Mouse (Mus musculus) forebrain, postnatal 0 days (tissue): ENCODE measurements around the gene Plce1. TPM values are rescaled to one million over a fixed set of nuclear protein-coding genes. Genes with fewer than 3 reads are reported as not detected.

Experiments
- ATAC-seq: fragments of 200-750 bp; cut with Nextera tagmentation; 2 replicates; pipeline ENCODE4 v1.8.0; 2017; ENCODE audit warnings: mild to moderate bottlenecking, moderate library complexity
- DNase-seq: peaks from one replicate; pipeline ENCODE4 v3.0.0-alpha.2; 2015
- H3K27ac ChIP-seq: fragments of 300-500 bp; sonication (generic); 2 replicates; pipeline ENCODE4 v1.5.1; 2014; ENCODE audit warnings: low read depth, mild to moderate bottlenecking, antibody characterized with exemption, low read length, moderate library complexity, mixed read lengths
- H3K27me3 ChIP-seq: fragments of 300-500 bp; sonication (generic); 2 replicates; pipeline ENCODE4 v1.6.1; 2014; ENCODE audit warnings: mild to moderate bottlenecking, low read length, mixed read lengths; ENCODE audit not compliant: insufficient read depth
- H3K36me3 ChIP-seq: fragments of 300-500 bp; sonication (generic); 2 replicates; pipeline ENCODE4 v1.6.1; 2014; ENCODE audit warnings: mild to moderate bottlenecking, moderate library complexity; ENCODE audit not compliant: insufficient read depth
- H3K4me1 ChIP-seq: fragments of 300-500 bp; sonication (generic); 2 replicates; pipeline ENCODE4 v1.6.1; 2014; ENCODE audit warnings: antibody characterized with exemption; ENCODE audit not compliant: insufficient read depth
- H3K4me2 ChIP-seq: fragments of 300-500 bp; sonication (generic); 2 replicates; pipeline ENCODE4 v1.6.1; 2014; ENCODE audit warnings: low read depth, mild to moderate bottlenecking, moderate library complexity
- H3K4me3 ChIP-seq: fragments of 300-500 bp; sonication (generic); 2 replicates; pipeline ENCODE4 v1.5.1; 2014; ENCODE audit warnings: low read depth, low read length, mixed read lengths
- H3K9ac ChIP-seq: fragments of 300-500 bp; sonication (generic); 2 replicates; pipeline ENCODE4 v1.6.1; 2014; ENCODE audit warnings: mild to moderate bottlenecking
- H3K9me3 ChIP-seq: fragments of 300-500 bp; sonication (generic); 2 replicates; pipeline ENCODE4 v1.6.1; 2016; ENCODE audit warnings: low read length
- CTCF ChIP-seq: sonication (generic); IDR thresholded peaks from 2 replicates; pipeline ENCODE4 v1.5.1; 2016; ENCODE audit warnings: antibody characterized with exemption, control low read depth, low read depth
- WGBS: fragments of 180-500 bp; shearing (Covaris S2); extraction: QIAGEN DNeasy Blood & Tissue Kit; methylation state at CpG from one replicate; pipeline ENCODE4 v1.1.7; 2014; 5-methylcytosine and 5-hydroxymethylcytosine counted together
- polyA plus RNA-seq: library from polyadenylated mRNA; unstranded; fragments of >200 nt; fragmentation: Nextera tagmentation; extraction: Ambion mirVana; gene quantifications from 2 replicates; pipeline ENCODE4 v1.2.1, GENCODE M21; 2015
- total RNA-seq: library from RNA; depleted of rRNA; stranded (reverse); fragments of >200 nt; gene quantifications from 2 replicates; pipeline ENCODE4 v1.2.3, GENCODE M21; 2014

The Plce1 gene
- total and polyA plus RNA-seq, 2 experiments from 2014 or later, result 2.8 to 11.1 TPM

GRCm38 (mm10) chr19:38498233-38498632, 17.3 kb downstream of the Plce1 start:
- ATAC-seq, result no peak
- Histone ChIP-seq H3K4me3 (no peak overlapping the region), H3K27ac (no peak overlapping the region), H3K4me2 (no peak overlapping the region), H3K4me1 (no peaks in the 10 kb centered on the region), H3K9me3 (no peaks in the 10 kb centered on the region), H3K36me3 (no peaks in the 10 kb centered on the region), H3K27me3 (no peaks in the 10 kb centered on the region), H3K9ac (no peak overlapping the region)
- 84% methylated on average over 5 of the region's 5 CpGs for WGBS
- TF ChIP-seq CTCF, result no peak
- DNase-seq, result no peak

- Histone ChIP-seq H3K4me2 (no peak overlapping the region), H3K4me3 (no peak overlapping the region), H3K9me3 (no peaks in the 10 kb centered on the region), H3K9ac (no peak overlapping the region), H3K27me3 (no peaks in the 10 kb centered on the region), H3K4me1 (no peaks in the 10 kb centered on the region), H3K27ac (no peak overlapping the region), H3K36me3 (no peaks in the 10 kb centered on the region)
- no peak for TF ChIP-seq CTCF
- ATAC-seq, result no peak
- DNase-seq, result no peak
- 70% methylated on average over 3 of the region's 3 CpGs for WGBS
Observed at GRCm38 (mm10) chr19:38504597-38504996, 23.7 kb downstream of the Plce1 start.

GRCm38 (mm10) chr19:38506131-38506530, 25.2 kb downstream of the Plce1 start:
- Histone ChIP-seq H3K9ac (no peak overlapping the region), H3K27me3 (no peaks in the 10 kb centered on the region), H3K27ac (no peak overlapping the region), H3K36me3 (no peaks in the 10 kb centered on the region), H3K4me1 (no peaks in the 10 kb centered on the region), H3K4me3 (no peak overlapping the region), H3K4me2 (no peak overlapping the region), H3K9me3 (no peaks in the 10 kb centered on the region)
- no peak for TF ChIP-seq CTCF
- ATAC-seq, result no peak
- WGBS, result 87% methylated on average over 7 of the region's 7 CpGs
- DNase-seq, result no peak

GRCm38 (mm10) chr19:38507251-38507965, 26.5 kb downstream of the Plce1 start:
- no peak overlapping the region for H3K4me2 ChIP-seq
- H3K36me3 ChIP-seq, result no peaks in the 10 kb centered on the region
- H3K9me3 ChIP-seq, result no peaks in the 10 kb centered on the region
- H3K4me1 ChIP-seq, result no peaks in the 10 kb centered on the region
- ATAC-seq (peak; percentile 85), DNase-seq (peak; percentile 42)
- TF ChIP-seq CTCF, result no peak
- H3K9ac ChIP-seq, result no peak overlapping the region
- 0 out of 2 replicates have a peak overlapping the region, but pooled peaks have one; percentile 29 for H3K27ac ChIP-seq
- no peak overlapping the region for H3K4me3 ChIP-seq
- no peaks in the 10 kb centered on the region for H3K27me3 ChIP-seq
- 31% methylated on average over 12 of the region's 12 CpGs for WGBS

- H3K9me3 ChIP-seq, result no peaks in the 10 kb centered on the region
- H3K4me1 ChIP-seq, result no peaks in the 10 kb centered on the region
- WGBS, result 68% methylated on average over 9 of the region's 9 CpGs
- no peaks in the 10 kb centered on the region for H3K36me3 ChIP-seq
- H3K4me2 ChIP-seq, result no peak overlapping the region
- no peak overlapping the region for H3K4me3 ChIP-seq
- H3K27ac ChIP-seq, result no peak overlapping the region
- H3K9ac ChIP-seq, result no peak overlapping the region
- DNase-seq (no peak), ATAC-seq (no peak)
- TF ChIP-seq CTCF, result no peak
- no peaks in the 10 kb centered on the region for H3K27me3 ChIP-seq
Observed at GRCm38 (mm10) chr19:38507966-38508625, 27.2 kb downstream of the Plce1 start.

DNA sequence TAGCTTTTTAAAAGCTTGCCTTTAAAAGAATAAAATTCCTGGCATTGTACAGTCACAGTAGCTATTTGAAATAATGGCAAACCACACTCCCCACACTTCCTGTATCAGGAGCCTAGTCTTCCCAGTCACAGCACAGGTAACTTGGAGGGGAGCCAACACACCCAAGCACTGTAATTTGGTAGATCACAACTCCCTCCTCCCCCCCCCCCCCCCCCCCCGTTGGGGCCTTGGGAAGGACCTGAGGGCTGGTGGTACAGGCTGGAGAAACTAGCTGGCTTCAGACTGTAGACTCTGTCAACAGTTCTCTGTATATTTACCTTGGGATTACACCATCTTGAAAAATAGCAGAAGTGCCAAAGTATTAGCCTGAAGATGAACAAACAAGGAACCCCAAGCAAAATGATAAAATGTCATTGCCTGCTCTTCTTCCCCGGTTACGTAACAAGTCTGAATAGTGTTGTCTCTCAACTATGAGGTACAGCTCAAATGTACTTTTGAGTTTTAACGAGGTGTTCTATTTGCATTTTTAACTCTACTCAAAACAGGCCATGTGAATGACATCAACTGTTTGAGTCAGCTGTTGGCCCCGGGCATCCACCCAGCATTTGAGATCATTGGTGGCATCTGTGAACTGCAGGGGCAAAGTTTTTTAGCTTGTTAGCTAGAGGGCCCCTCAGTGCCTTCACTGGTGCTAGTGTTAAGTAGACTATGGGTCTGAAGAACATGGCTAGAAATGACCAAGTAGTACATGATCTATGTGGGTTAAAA, 33.7 kb downstream of the Plce1 start:
- Histone ChIP-seq H3K4me3 (no peak overlapping the region), H3K27me3 (no peaks in the 10 kb centered on the region), H3K9ac (no peak overlapping the region), H3K9me3 (no peaks in the 10 kb centered on the region), H3K4me2 (no peak overlapping the region), H3K36me3 (no peaks in the 10 kb centered on the region), H3K4me1 (no peaks in the 10 kb centered on the region), H3K27ac (no peak overlapping the region)
- DNase-seq (no peak), ATAC-seq (no peak)
- WGBS, result 68% methylated on average over 5 of the region's 5 CpGs
- TF ChIP-seq CTCF, result no peak

GRCm38 (mm10) chr19:38526855-38527254, 45.9 kb downstream of the Plce1 start:
- no peak; the same call in 1 of the 2 replicates for ATAC-seq
- DNase-seq, result no peak

More at GRCm38 (mm10) chr19:38526855-38527254, 45.9 kb downstream of the Plce1 start:
- 21% methylated on average over 3 of the region's 3 CpGs for WGBS
- no peaks in the 10 kb centered on the region for H3K4me1 ChIP-seq
- H3K4me3 ChIP-seq, result no peak overlapping the region
- no peak for TF ChIP-seq CTCF
- no peak overlapping the region for H3K9ac ChIP-seq
- H3K36me3 ChIP-seq, result no peaks in the 10 kb centered on the region
- no peaks in the 10 kb centered on the region for H3K27me3 ChIP-seq
- H3K9me3 ChIP-seq, result no peaks in the 10 kb centered on the region
- no peak overlapping the region for H3K27ac ChIP-seq
- H3K4me2 ChIP-seq, result no peak overlapping the region
